In the genomic region with DNA sequence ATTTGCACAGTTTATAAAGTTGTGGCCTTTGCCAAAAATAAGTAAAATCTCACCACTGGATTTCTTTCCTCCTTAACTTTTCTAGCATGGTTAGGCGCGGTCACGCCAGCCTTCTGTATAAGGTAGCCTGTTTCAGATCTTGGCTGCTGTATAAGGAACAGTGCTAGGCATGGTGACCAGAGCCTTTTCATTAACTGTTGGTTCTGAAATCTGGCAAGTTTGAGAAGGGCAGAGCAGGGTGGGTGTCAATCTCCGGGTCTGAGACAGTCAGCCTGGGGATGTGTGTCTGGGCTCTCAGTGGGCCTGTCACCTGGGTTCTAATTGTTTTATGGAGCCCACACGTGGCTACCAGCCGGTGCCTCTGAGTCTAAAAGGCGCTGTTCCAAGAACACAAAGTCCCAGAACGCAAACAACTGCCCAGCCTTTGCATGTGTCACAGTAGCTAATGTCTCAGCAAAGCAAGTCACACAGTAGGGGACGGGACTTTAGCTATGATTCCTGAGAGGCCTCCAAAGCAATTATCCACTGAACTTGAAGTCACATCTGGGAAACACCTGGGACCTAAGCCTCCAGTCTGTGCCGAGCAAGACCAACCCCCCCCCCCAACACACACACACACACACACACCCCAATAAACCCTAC, we compare ENCODE assay signal across 10 mouse cellular contexts. TPM values are rescaled to one million over a fixed set of nuclear protein-coding genes. Genes with fewer than 3 reads are reported as not detected.
DNase-seq lines count a peak whose midpoint lies in the region; ATAC-seq and TF ChIP-seq lines count a peak whose summit lies in the region.
"Had no signal": no experiment of that assay in that cellular context is flagged by ENCODE, and none has a peak within 500 bp of the region (broad histone marks: within the 10 kb centered on the region; RNA-seq: fewer than 3 reads in every experiment).

No protein-coding gene starts in this region.

- no peaks in the 10 kb centered on the region for H3K9me3 ChIP-seq in intestine, embryonic 15.5 days
- H3K9me3 ChIP-seq in stomach, postnatal 0 days (ENCODE audit: control insufficient read depth, low read length) = no peaks in the 10 kb centered on the region
- H3K9me3 ChIP-seq: G1E; midbrain, embryonic 10.5 days had no signal

- peak; percentile 40 for DNase-seq in kidney, adult 9 months
- no peak for DNase-seq in kidney, postnatal 10 days
- peak; percentile 27 for DNase-seq in testis, postnatal 14 days (ENCODE audit: low spot score)
- DNase-seq in testis, postnatal 10 days (ENCODE audit: low spot score) = no peak
- DNase-seq in stomach, postnatal 0 days (ENCODE audit: low spot score) = peak; percentile 51
- no peak for DNase-seq in thymus, postnatal 10 days (ENCODE audit: low spot score in 2 of 2)
- DNase-seq: heart, postnatal 10 days had no signal

- TF ChIP-seq CTCF in stomach, postnatal 0 days (IDR thresholded peaks at IDR 0.05; ENCODE audit: low read depth) = no peak

- H3K27ac ChIP-seq in intestine, embryonic 15.5 days = peak overlapping the region; percentile 10; the same call in 1 of the 2 replicates
- peak overlapping the region; percentile 73 for H3K27ac ChIP-seq in stomach, postnatal 0 days (replicated peaks)
- H3K27ac ChIP-seq: midbrain, embryonic 10.5 days had no signal

- ATAC-seq in intestine, embryonic 15.5 days = peak; percentile 79
- peak; percentile 85 for ATAC-seq in stomach, postnatal 0 days (ENCODE audit: low FRiP score, low TSS enrichment)

- no peak overlapping the region for H3K4me2 ChIP-seq in intestine, embryonic 15.5 days (replicated peaks)
- H3K4me2 ChIP-seq in stomach, postnatal 0 days (replicated peaks; ENCODE audit: low read depth) = no peak overlapping the region

- no peaks in the 10 kb centered on the region for H3K27me3 ChIP-seq in intestine, embryonic 15.5 days (replicated peaks)
- no peaks in the 10 kb centered on the region for H3K27me3 ChIP-seq in stomach, postnatal 0 days (ENCODE audit: control insufficient read depth, insufficient read depth, low read length)

- no peak for TF ChIP-seq EP300 in stomach, postnatal 0 days (optimal IDR thresholded peaks at IDR 0.05)

- WGBS in intestine, embryonic 15.5 days = 39% methylated on average over 10 of the region's 10 CpGs
- 34% methylated on average over 10 of the region's 10 CpGs for WGBS in stomach, postnatal 0 days

- no peak overlapping the region for H3K4me3 ChIP-seq in intestine, embryonic 15.5 days (replicated peaks)
- H3K4me3 ChIP-seq in stomach, postnatal 0 days (ENCODE audit: low read depth, low read length) = no peak overlapping the region
- H3K4me3 ChIP-seq: midbrain, embryonic 10.5 days had no signal

- no peaks in the 10 kb centered on the region for H3K36me3 ChIP-seq in intestine, embryonic 15.5 days
- no peaks in the 10 kb centered on the region for H3K36me3 ChIP-seq in stomach, postnatal 0 days (ENCODE audit: control insufficient read depth, insufficient read depth, low read length)
- H3K36me3 ChIP-seq: G1E; midbrain, embryonic 10.5 days had no signal

- no peaks in the 10 kb centered on the region; the same call in none of the 2 replicates for H3K4me1 ChIP-seq in intestine, embryonic 15.5 days (replicated peaks)
- 0 out of 2 replicates have a peak, but pooled peaks cover 2% of the 10 kb centered on the region for H3K4me1 ChIP-seq in stomach, postnatal 0 days (replicated peaks; ENCODE audit: control insufficient read depth, insufficient read depth)
- H3K4me1 ChIP-seq: midbrain, embryonic 10.5 days had no signal

- no peak overlapping the region for H3K9ac ChIP-seq in intestine, embryonic 15.5 days
- no peak overlapping the region for H3K9ac ChIP-seq in stomach, postnatal 0 days (ENCODE audit: low read length)

RNA-seq across cellular contexts. Expression of a gene that starts 40.3 kb away (rescaled TPM):
- 44.4 and 50.7 TPM in 2 replicates for polyA plus RNA-seq in intestine, embryonic 15.5 days (2015; fragmentation: Nextera tagmentation; extraction: Ambion mirVana)
- 22.9 and 26.6 TPM in 2 replicates for polyA plus RNA-seq in stomach, postnatal 0 days (2015; fragmentation: Nextera tagmentation; extraction: Ambion mirVana)
- polyA plus RNA-seq: G1E had no signal

RNA-seq across cellular contexts. Expression of a gene that starts 41.0 kb away (rescaled TPM):
- polyA plus RNA-seq in intestine, embryonic 15.5 days (2015; fragmentation: Nextera tagmentation; extraction: Ambion mirVana) = 34.0 and 35.1 TPM in 2 replicates
- 14.8 and 17.6 TPM in 2 replicates for polyA plus RNA-seq in stomach, postnatal 0 days (2015; fragmentation: Nextera tagmentation; extraction: Ambion mirVana)

Comparison
In these comparisons a context has a peak if more than half of its experiments do, and no peak if none do; other contexts are left out.
1. DNase-seq: peak in kidney, adult 9 months (single experiment), testis, postnatal 14 days (single experiment) and stomach, postnatal 0 days (single experiment); none in kidney, postnatal 10 days (single experiment), testis, postnatal 10 days (single experiment) and thymus, postnatal 10 days (0 of 2).